Mouse (Mus musculus): ENCODE measurements around the gene Cdk4. TPM values are rescaled to one million over a fixed set of nuclear protein-coding genes. Genes with fewer than 3 reads are reported as not detected.
A peak's percentile ranks its signal among the peaks of the same experiment; 100 is the strongest.

Cdk4 gene
- polyA plus RNA-seq, 1 experiment from 2014 or later: 2,945 TPM

DNA sequence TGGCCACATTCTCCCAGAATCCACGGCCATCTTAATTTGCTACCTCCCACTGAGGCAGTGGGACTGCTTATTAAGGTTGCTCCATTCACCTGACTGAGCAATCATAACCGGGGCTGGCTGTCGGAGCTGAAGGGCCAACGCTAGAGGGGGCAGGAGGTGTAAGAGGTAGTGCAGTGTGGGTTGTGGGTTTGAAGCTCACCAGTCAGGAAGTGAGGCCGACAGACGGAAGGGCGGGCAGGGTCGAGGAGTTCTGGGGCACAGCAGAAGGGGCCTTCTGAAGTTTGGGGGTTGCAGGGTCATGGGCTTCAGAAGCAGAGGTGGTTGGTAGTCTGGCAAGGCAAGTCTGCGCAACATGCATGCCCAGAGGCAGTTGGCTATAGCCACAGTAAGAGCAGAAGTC, 11.7 kb downstream of the Cdk4 start, which contains the start of gene Agap2:
Gene Agap2 (plus strand): TSS at position 205 of the 400 bp plus-strand sequence.
- Histone ChIP-seq H3K9ac (ENCODE audit: low read length) (no peak within 1 kb of the TSS), H3K9me3 (ENCODE audit: control insufficient read depth, low read length) (no peaks in the 10 kb centered on the region), H3K4me2 (ENCODE audit: low read depth, low read length, severe bottlenecking) (no peak within 1 kb of the TSS), H3K36me3 (ENCODE audit: control insufficient read depth, insufficient read depth, low read length) (no peaks in the 10 kb centered on the region), H3K27me3 (ENCODE audit: control insufficient read depth, insufficient read depth, low read length) (peaks cover 18% of the 10 kb centered on the region), H3K4me1 (replicated peaks; ENCODE audit: control insufficient read depth, insufficient read depth, low read length) (peaks cover 14% of the 10 kb centered on the region; the same call in 1 of the 2 replicates), H3K27ac (ENCODE audit: low read depth, low read length) (no peak within 1 kb of the TSS), H3K4me3 (ENCODE audit: low read depth, low read length) (no peak within 1 kb of the TSS)
- peak; percentile 51 for DNase-seq (ENCODE audit: low spot score)
- no peak for ATAC-seq (replicated peaks; ENCODE audit: low FRiP score)
- WGBS: 62% methylated on average over 9 of the region's 9 CpGs

GRCm38 (mm10) chr10:127075651-127076050, 12.3 kb downstream of the Cdk4 start:
- Histone ChIP-seq H3K36me3 (ENCODE audit: control insufficient read depth, insufficient read depth, low read length) (no peaks in the 10 kb centered on the region), H3K4me1 (replicated peaks; ENCODE audit: control insufficient read depth, insufficient read depth, low read length) (peaks cover 18% of the 10 kb centered on the region; the same call in 1 of the 2 replicates), H3K9ac (ENCODE audit: low read length) (no peak overlapping the region), H3K4me3 (ENCODE audit: low read depth, low read length) (no peak overlapping the region), H3K4me2 (ENCODE audit: low read depth, low read length, severe bottlenecking) (no peak overlapping the region), H3K9me3 (ENCODE audit: control insufficient read depth, low read length) (no peaks in the 10 kb centered on the region), H3K27ac (ENCODE audit: low read depth, low read length) (no peak overlapping the region), H3K27me3 (ENCODE audit: control insufficient read depth, insufficient read depth, low read length) (peaks cover 24% of the 10 kb centered on the region)
- ATAC-seq (replicated peaks; ENCODE audit: low FRiP score) (no peak), DNase-seq (ENCODE audit: low spot score) (no peak)
- WGBS: 80% methylated on average over 8 of the region's 8 CpGs

- ATAC-seq (replicated peaks; ENCODE audit: low FRiP score): no peak
- 64% methylated on average over 4 of the region's 4 CpGs for WGBS
- DNase-seq (ENCODE audit: low spot score): peak; percentile 50
- H3K27ac ChIP-seq (ENCODE audit: low read depth, low read length): no peak overlapping the region
- H3K36me3 ChIP-seq (ENCODE audit: control insufficient read depth, insufficient read depth, low read length): no peaks in the 10 kb centered on the region
- peaks cover 28% of the 10 kb centered on the region for H3K27me3 ChIP-seq (ENCODE audit: control insufficient read depth, insufficient read depth, low read length)
- H3K9me3 ChIP-seq (ENCODE audit: control insufficient read depth, low read length): no peaks in the 10 kb centered on the region
- no peak overlapping the region for H3K4me3 ChIP-seq (ENCODE audit: low read depth, low read length)
- peaks cover 17% of the 10 kb centered on the region; the same call in 1 of the 2 replicates for H3K4me1 ChIP-seq (replicated peaks; ENCODE audit: control insufficient read depth, insufficient read depth, low read length)
- no peak overlapping the region for H3K4me2 ChIP-seq (ENCODE audit: low read depth, low read length, severe bottlenecking)
- no peak overlapping the region for H3K9ac ChIP-seq (ENCODE audit: low read length)
These were observed 12.7 kb downstream of the Cdk4 start for GRCm38 (mm10) chr10:127076082-127076481.

GRCm38 (mm10) chr10:127077515-127077914, 14.2 kb downstream of the Cdk4 start:
- Histone ChIP-seq H3K4me3 (ENCODE audit: low read depth, low read length) (no peak overlapping the region), H3K27ac (ENCODE audit: low read depth, low read length) (no peak overlapping the region), H3K9me3 (ENCODE audit: control insufficient read depth, low read length) (no peaks in the 10 kb centered on the region), H3K36me3 (ENCODE audit: control insufficient read depth, insufficient read depth, low read length) (no peaks in the 10 kb centered on the region), H3K9ac (ENCODE audit: low read length) (no peak overlapping the region), H3K4me1 (replicated peaks; ENCODE audit: control insufficient read depth, insufficient read depth, low read length) (peaks cover 27% of the 10 kb centered on the region; the same call in 1 of the 2 replicates), H3K27me3 (ENCODE audit: control insufficient read depth, insufficient read depth, low read length) (peaks cover 42% of the 10 kb centered on the region), H3K4me2 (ENCODE audit: low read depth, low read length, severe bottlenecking) (no peak overlapping the region; the same call in 1 of the 2 replicates)
- DNase-seq (ENCODE audit: low spot score) (peak; percentile 47), ATAC-seq (replicated peaks; ENCODE audit: low FRiP score) (no peak)
- WGBS: 3% methylated on average over 10 of the region's 10 CpGs

- peaks cover 27% of the 10 kb centered on the region; the same call in 1 of the 2 replicates for H3K4me1 ChIP-seq (replicated peaks; ENCODE audit: control insufficient read depth, insufficient read depth, low read length)
- H3K27me3 ChIP-seq (ENCODE audit: control insufficient read depth, insufficient read depth, low read length): peaks cover 48% of the 10 kb centered on the region
- peak; percentile 55 for DNase-seq (ENCODE audit: low spot score)
- peak; percentile 35 for ATAC-seq (replicated peaks; ENCODE audit: low FRiP score)
- no peak overlapping the region for H3K27ac ChIP-seq (ENCODE audit: low read depth, low read length)
- H3K9me3 ChIP-seq (ENCODE audit: control insufficient read depth, low read length): no peaks in the 10 kb centered on the region
- peak overlapping the region; percentile 65 for H3K4me3 ChIP-seq (ENCODE audit: low read depth, low read length)
- WGBS: 4% methylated on average over 12 of the region's 12 CpGs
- H3K4me2 ChIP-seq (ENCODE audit: low read depth, low read length, severe bottlenecking): peak overlapping the region; percentile 100
- H3K36me3 ChIP-seq (ENCODE audit: control insufficient read depth, insufficient read depth, low read length): no peaks in the 10 kb centered on the region
- no peak overlapping the region for H3K9ac ChIP-seq (ENCODE audit: low read length)
These were observed 14.8 kb downstream of the Cdk4 start for GRCm38 (mm10) chr10:127078001-127078676.

DNA sequence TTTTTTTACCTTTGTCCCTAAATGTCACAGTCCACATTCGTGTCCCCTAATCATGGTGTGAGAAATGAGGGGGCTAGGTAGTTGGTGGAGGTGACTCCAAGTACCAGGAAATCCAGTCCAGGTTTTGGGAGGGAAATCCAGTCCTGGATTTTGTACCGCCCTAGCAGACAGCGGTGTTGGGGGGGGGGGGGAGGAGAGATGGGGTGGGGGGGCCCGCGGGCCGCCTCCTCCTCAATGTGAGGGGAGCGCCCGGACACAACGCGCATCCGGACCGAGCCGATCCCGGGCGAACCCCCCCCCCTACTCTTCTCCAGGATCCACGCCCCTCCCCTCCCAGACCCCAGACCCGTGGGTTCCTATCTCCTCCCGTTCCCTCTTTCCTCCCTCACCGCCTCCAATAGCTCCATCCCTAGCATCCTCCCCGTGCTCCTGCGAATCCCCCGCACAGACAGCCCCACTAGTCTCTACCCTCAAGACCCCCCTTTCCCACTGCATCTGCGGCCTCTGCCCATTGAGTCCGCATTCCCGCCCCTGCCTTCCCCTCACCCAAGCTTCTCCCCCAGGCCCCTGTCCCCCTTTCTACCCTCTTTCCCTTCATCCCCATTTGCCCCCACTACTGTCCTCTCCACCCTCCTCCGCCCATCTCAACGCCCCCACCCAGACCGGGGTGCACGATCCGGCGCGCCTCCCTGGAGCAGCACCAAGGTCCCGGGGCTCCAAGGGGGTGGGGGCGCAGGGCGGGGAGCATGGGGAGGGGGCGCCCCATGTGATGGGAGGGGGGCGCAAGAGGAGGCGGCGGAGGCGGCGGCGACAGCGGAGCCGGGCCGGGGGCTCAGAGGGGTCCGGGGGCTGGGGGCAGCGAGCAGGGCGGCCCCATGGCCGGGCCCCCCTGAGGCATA, 15.6 kb downstream of the Cdk4 start:
- peak; percentile 81 for DNase-seq (ENCODE audit: low spot score)
- 1% methylated on average over 44 of the region's 49 CpGs for WGBS
- ATAC-seq (replicated peaks; ENCODE audit: low FRiP score): peak; percentile 71
- peak overlapping the region; percentile 65 for H3K4me3 ChIP-seq (ENCODE audit: low read depth, low read length)
- 0 out of 2 replicates have a peak overlapping the region, but pooled peaks have one; percentile 12 for H3K27ac ChIP-seq (ENCODE audit: low read depth, low read length)
- H3K9ac ChIP-seq (ENCODE audit: low read length): peak overlapping the region; percentile 70
- peaks cover 27% of the 10 kb centered on the region; the same call in 1 of the 2 replicates for H3K4me1 ChIP-seq (replicated peaks; ENCODE audit: control insufficient read depth, insufficient read depth, low read length)
- no peaks in the 10 kb centered on the region for H3K9me3 ChIP-seq (ENCODE audit: control insufficient read depth, low read length)
- peak overlapping the region; percentile 100 for H3K4me2 ChIP-seq (ENCODE audit: low read depth, low read length, severe bottlenecking)
- peaks cover 50% of the 10 kb centered on the region for H3K27me3 ChIP-seq (ENCODE audit: control insufficient read depth, insufficient read depth, low read length)
- no peaks in the 10 kb centered on the region for H3K36me3 ChIP-seq (ENCODE audit: control insufficient read depth, insufficient read depth, low read length)

- Histone ChIP-seq H3K4me2 (ENCODE audit: low read depth, low read length, severe bottlenecking) (peak overlapping the region; percentile 100), H3K27me3 (ENCODE audit: control insufficient read depth, insufficient read depth, low read length) (peaks cover 50% of the 10 kb centered on the region), H3K4me1 (replicated peaks; ENCODE audit: control insufficient read depth, insufficient read depth, low read length) (peaks cover 27% of the 10 kb centered on the region; the same call in 1 of the 2 replicates), H3K9me3 (ENCODE audit: control insufficient read depth, low read length) (no peaks in the 10 kb centered on the region), H3K9ac (ENCODE audit: low read length) (peak overlapping the region; percentile 70), H3K36me3 (ENCODE audit: control insufficient read depth, insufficient read depth, low read length) (no peaks in the 10 kb centered on the region), H3K4me3 (ENCODE audit: low read depth, low read length) (peak overlapping the region; percentile 65), H3K27ac (ENCODE audit: low read depth, low read length) (no peak overlapping the region)
- 0 out of 2 replicates have a peak, but pooled peaks have one; percentile 14 for ATAC-seq (replicated peaks; ENCODE audit: low FRiP score)
- WGBS: under 1% methylated on average over 57 of the region's 70 CpGs
- DNase-seq (ENCODE audit: low spot score): peak; percentile 77
These were observed 16.5 kb downstream of the Cdk4 start for GRCm38 (mm10) chr10:127079665-127080391.
